Mouse (Mus musculus) neural tube, embryonic 14.5 days (tissue): ENCODE data around the gene Sp7. TPM values are rescaled to one million over a fixed set of nuclear protein-coding genes. Genes with fewer than 3 reads are reported as not detected.

Experiments used
- ATAC-seq: fragments of 200-750 bp; cut with Nextera tagmentation; 2 replicates; pipeline ENCODE4 v1.8.0; 2017; ENCODE audit warnings: low read depth, mild to moderate bottlenecking, moderate TSS enrichment, moderate library complexity
- H3K27ac ChIP-seq: fragments of 300-500 bp; sonication (generic); 2 replicates; pipeline ENCODE4 v1.5.1; 2014; ENCODE audit warnings: low read depth, mild to moderate bottlenecking, control low read depth, low read length, moderate library complexity, mixed read lengths
- H3K27me3 ChIP-seq: fragments of 300-500 bp; sonication (generic); 2 replicates; pipeline ENCODE4 v1.6.1; 2014; ENCODE audit warnings: low read length; ENCODE audit not compliant: control insufficient read depth, insufficient read depth
- H3K36me3 ChIP-seq: fragments of 300-500 bp; sonication (generic); 2 replicates; pipeline ENCODE4 v1.6.1; 2014; ENCODE audit warnings: low read length, mixed read lengths; ENCODE audit not compliant: control insufficient read depth, insufficient read depth
- H3K4me1 ChIP-seq: fragments of 300-500 bp; sonication (generic); 2 replicates; pipeline ENCODE4 v1.6.1; 2014; ENCODE audit warnings: low read length; ENCODE audit not compliant: control insufficient read depth, insufficient read depth
- H3K4me2 ChIP-seq: fragments of 300-500 bp; sonication (generic); 2 replicates; pipeline ENCODE4 v1.6.1; 2014; ENCODE audit warnings: mild to moderate bottlenecking, low read depth, low read length, control low read depth
- H3K4me3 ChIP-seq: fragments of 300-500 bp; sonication (generic); 2 replicates; pipeline ENCODE4 v1.5.1; 2014; ENCODE audit warnings: low read depth, low read length, control low read depth, mixed read lengths
- H3K9ac ChIP-seq: fragments of 300-500 bp; sonication (generic); replicated peaks from 2 replicates; pipeline ENCODE4 v1.6.1; 2014; ENCODE audit warnings: low read depth, mild to moderate bottlenecking, control low read depth, low read length, mixed read lengths
- H3K9me3 ChIP-seq: fragments of 300-500 bp; sonication (generic); 2 replicates; pipeline ENCODE4 v1.6.1; 2016; ENCODE audit warnings: low read length; ENCODE audit not compliant: control insufficient read depth
- WGBS: fragments of 180-500 bp; shearing (Covaris S2); extraction: QIAGEN DNeasy Blood & Tissue Kit; methylation state at CpG from one replicate; pipeline ENCODE4 v1.1.7; 2014; 5-methylcytosine and 5-hydroxymethylcytosine counted together
- polyA plus RNA-seq: library from polyadenylated mRNA; unstranded; fragments of >200 nt; fragmentation: Nextera tagmentation; extraction: Ambion mirVana; gene quantifications from 2 replicates; pipeline ENCODE4 v1.2.1, GENCODE M21; 2014

Sp7 gene
- polyA plus RNA-seq, 1 experiment from 2014 or later, result 4.0 TPM

GRCm38 (mm10) chr15:102405489-102406195 lies 38.7 kb upstream of the Sp7 start, which contains the start of gene Sp1:
TSS of gene Sp1 (plus strand) at chr15:102406143.
- peak within 1 kb of the TSS; percentile 71 for H3K4me3 ChIP-seq
- peak; percentile 98 for ATAC-seq
- peak within 1 kb of the TSS; percentile 99 for H3K27ac ChIP-seq
- no peaks in the 10 kb centered on the region for H3K27me3 ChIP-seq
- peaks cover 27% of the 10 kb centered on the region for H3K36me3 ChIP-seq
- H3K4me1 ChIP-seq, result peaks cover 25% of the 10 kb centered on the region
- peak within 1 kb of the TSS; percentile 90 for H3K9ac ChIP-seq
- under 1% methylated on average over 38 of the region's 38 CpGs for WGBS
- H3K9me3 ChIP-seq, result no peaks in the 10 kb centered on the region
- peak within 1 kb of the TSS; percentile 62 for H3K4me2 ChIP-seq

DNA sequence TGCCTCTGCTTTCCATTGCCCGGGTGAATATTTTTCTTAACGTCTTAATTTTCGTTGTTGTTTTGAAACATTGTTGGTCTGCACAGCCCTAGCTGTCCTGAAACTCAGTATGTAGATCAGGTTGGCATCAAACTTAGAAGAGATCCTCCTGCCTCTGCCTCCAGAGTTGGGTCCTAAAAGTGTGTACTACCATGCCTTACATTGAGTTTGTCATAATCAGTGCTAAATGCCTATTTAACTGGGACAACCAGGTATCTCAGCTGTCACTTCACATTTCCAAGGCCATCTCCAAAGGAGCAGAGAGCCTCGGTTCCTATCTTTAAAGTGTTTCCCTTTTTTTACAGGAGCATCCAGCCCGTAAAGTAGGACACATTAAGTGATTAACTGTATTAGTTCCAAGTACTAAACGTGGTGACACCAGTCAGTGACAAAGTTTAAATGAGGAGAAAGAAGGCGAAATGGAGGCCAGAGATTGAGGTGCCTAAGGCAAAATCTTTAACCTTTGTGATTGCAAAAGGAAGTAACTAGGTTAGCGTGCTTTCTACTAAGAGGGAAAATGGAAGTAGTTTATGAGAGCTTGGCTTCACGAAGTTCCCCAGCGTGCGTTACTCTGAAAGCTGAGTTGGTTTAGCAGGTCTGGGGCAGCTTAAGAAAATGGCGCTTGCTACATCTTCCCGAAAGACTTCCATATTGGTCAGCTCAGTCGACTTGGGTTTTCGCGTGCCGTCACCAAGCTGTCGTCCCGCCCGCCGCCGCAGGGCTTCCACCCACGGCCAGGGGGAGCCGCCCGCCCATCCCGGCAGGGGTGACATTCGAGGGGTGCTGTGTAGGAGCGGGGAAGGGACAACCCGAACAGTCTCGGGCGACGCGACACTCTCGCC lies 37.9 kb upstream of the Sp7 start:
- peak overlapping the region; percentile 52 for H3K4me3 ChIP-seq
- no peaks in the 10 kb centered on the region for H3K9me3 ChIP-seq
- peaks cover 19% of the 10 kb centered on the region for H3K36me3 ChIP-seq
- peak overlapping the region; percentile 99 for H3K27ac ChIP-seq
- H3K4me1 ChIP-seq, result peaks cover 21% of the 10 kb centered on the region
- ATAC-seq, result no peak
- 15% methylated on average over 34 of the region's 34 CpGs for WGBS
- no peaks in the 10 kb centered on the region for H3K27me3 ChIP-seq
- peak overlapping the region; percentile 69 for H3K9ac ChIP-seq
- peak overlapping the region; percentile 62 for H3K4me2 ChIP-seq

- H3K27me3 ChIP-seq, result no peaks in the 10 kb centered on the region
- H3K4me3 ChIP-seq, result no peak overlapping the region
- no peak overlapping the region for H3K9ac ChIP-seq
- WGBS, result 100% methylated on average over 3 of the region's 3 CpGs
- H3K4me1 ChIP-seq, result peaks cover 3% of the 10 kb centered on the region; the same call in 1 of the 2 replicates
- H3K4me2 ChIP-seq, result no peak overlapping the region
- no peak for ATAC-seq
- H3K27ac ChIP-seq, result no peak overlapping the region
- H3K9me3 ChIP-seq, result no peaks in the 10 kb centered on the region
- no peaks in the 10 kb centered on the region for H3K36me3 ChIP-seq
Observed at GRCm38 (mm10) chr15:102402210-102402609, 35.2 kb upstream of the Sp7 start.

DNA sequence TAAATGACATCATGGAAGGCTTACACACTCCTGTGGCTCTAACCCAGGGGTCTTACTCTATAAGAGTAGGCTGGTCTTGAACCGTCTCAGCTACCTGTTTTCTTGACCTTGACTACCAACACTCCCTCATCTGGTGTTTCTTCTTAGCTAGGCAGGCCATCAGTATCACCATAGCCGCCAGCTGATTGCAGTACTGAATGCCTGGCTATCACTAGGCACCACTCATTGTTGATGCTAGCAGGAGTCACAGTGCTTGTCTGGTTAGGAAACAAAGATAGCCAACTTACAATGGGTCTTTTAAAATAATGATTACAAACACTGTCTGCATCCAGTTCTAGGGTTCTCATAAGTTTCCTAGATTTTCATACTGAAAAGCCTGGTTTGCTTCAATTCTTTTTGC lies 34.3 kb upstream of the Sp7 start:
- Histone ChIP-seq H3K9me3 (no peaks in the 10 kb centered on the region), H3K27me3 (no peaks in the 10 kb centered on the region), H3K4me1 (no peaks in the 10 kb centered on the region), H3K27ac (no peak overlapping the region), H3K4me2 (no peak overlapping the region), H3K9ac (no peak overlapping the region), H3K36me3 (no peaks in the 10 kb centered on the region), H3K4me3 (no peak overlapping the region)
- ATAC-seq, result no peak
- whole genome bisulfite sequencing, result 81% methylated on average over 2 of the region's 2 CpGs

DNA sequence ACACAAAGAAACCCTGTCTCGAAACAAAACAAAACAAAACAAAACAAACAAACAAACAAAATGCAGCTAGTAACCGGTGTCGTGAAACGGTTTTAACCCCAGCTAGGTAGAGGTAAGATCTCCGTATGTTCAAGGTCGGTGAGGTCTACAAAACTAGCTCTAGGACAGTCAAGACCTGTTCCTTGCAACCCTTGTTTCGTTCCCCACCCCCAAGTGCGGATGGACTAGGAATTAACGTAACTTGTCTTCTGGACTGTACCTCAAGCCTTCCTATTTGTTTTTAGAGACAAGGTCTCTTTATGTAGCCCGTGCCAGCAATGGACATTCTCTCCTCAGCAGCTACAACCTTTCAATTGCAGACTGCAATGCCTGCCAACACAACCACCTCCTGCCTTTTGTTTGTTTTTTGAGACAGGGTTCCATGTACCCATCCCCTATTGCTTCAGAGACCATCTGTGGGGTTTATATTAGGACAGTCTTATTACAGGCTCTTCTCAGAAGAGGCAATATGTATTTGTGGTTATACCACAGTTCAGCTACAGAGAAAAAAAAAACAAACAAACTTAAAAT lies 33.6 kb upstream of the Sp7 start:
- Histone ChIP-seq H3K36me3 (no peaks in the 10 kb centered on the region), H3K4me2 (no peak overlapping the region), H3K27ac (no peak overlapping the region), H3K4me3 (no peak overlapping the region), H3K27me3 (no peaks in the 10 kb centered on the region), H3K9me3 (no peaks in the 10 kb centered on the region), H3K9ac (no peak overlapping the region), H3K4me1 (no peaks in the 10 kb centered on the region)
- no peak for ATAC-seq
- 82% methylated on average over 10 of the region's 10 CpGs for WGBS

GRCm38 (mm10) chr15:102399229-102400221 lies 32.5 kb upstream of the Sp7 start:
- peak overlapping the region; percentile 44 for H3K27ac ChIP-seq
- H3K9ac ChIP-seq, result peak overlapping the region; percentile 32; the same call in 1 of the 2 replicates
- WGBS, result 5% methylated on average over 33 of the region's 34 CpGs
- peak; percentile 46; the same call in 1 of the 2 replicates for ATAC-seq
- no peaks in the 10 kb centered on the region for H3K4me1 ChIP-seq
- peak overlapping the region; percentile 59 for H3K4me2 ChIP-seq
- no peaks in the 10 kb centered on the region for H3K27me3 ChIP-seq
- H3K4me3 ChIP-seq, result peak overlapping the region; percentile 27
- H3K9me3 ChIP-seq, result no peaks in the 10 kb centered on the region
- H3K36me3 ChIP-seq, result no peaks in the 10 kb centered on the region

- H3K4me1 ChIP-seq, result no peaks in the 10 kb centered on the region
- no peaks in the 10 kb centered on the region for H3K9me3 ChIP-seq
- 24% methylated on average over 5 of the region's 5 CpGs for WGBS
- ATAC-seq, result no peak
- no peaks in the 10 kb centered on the region for H3K36me3 ChIP-seq
- no peak overlapping the region for H3K27ac ChIP-seq
- no peak overlapping the region for H3K9ac ChIP-seq
- H3K27me3 ChIP-seq, result no peaks in the 10 kb centered on the region
- H3K4me2 ChIP-seq, result no peak overlapping the region
- no peak overlapping the region for H3K4me3 ChIP-seq
Observed at GRCm38 (mm10) chr15:102398629-102399028, 31.6 kb upstream of the Sp7 start.

DNA sequence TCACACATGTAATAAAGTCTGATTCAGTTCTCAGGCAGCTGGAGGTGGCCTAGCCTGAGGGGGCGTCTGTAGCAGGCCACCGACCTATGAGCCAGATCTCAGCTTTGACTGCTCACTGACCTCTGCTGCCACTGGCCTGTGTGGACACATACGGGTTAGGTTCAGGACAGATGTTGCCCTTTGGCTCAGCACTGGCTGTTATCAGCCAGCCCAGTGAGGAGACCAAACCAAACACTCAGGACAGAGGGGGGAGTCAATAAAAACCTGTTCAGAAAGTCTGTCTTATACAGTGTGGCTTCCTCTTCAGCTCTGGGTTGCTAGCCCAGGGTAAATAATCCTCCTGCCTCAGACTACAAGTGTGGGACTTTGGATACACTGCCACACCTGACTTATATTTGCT lies 28.1 kb upstream of the Sp7 start:
- H3K4me3 ChIP-seq, result no peak overlapping the region
- no peaks in the 10 kb centered on the region for H3K4me1 ChIP-seq
- no peak overlapping the region for H3K9ac ChIP-seq
- H3K27ac ChIP-seq, result no peak overlapping the region
- no peak overlapping the region for H3K4me2 ChIP-seq
- no peaks in the 10 kb centered on the region for H3K27me3 ChIP-seq
- no peaks in the 10 kb centered on the region for H3K36me3 ChIP-seq
- no peaks in the 10 kb centered on the region for H3K9me3 ChIP-seq
- ATAC-seq, result no peak
- 31% methylated on average over 3 of the region's 3 CpGs for WGBS
